Mouse (Mus musculus) kidney, adult 2 months (tissue): Measurements from ENCODE around the gene Dph2.

ENCODE experiments used
- CTCF ChIP-seq: fragments of 200-500 bp; conservative IDR thresholded peaks from 2 replicates; pipeline ENCODE4 v1.5.1; 2011; ENCODE audit warnings: low read depth, mild to moderate bottlenecking, control low read depth, low read length, moderate library complexity, mixed read lengths; ENCODE audit not compliant: insufficient read depth, insufficient read length
- POLR2A ChIP-seq: fragments of 200-500 bp; IDR thresholded peaks from one replicate; pipeline ENCODE4 v1.6.1; 2011; ENCODE audit warnings: low read depth, low read length, control low read depth

DNA sequence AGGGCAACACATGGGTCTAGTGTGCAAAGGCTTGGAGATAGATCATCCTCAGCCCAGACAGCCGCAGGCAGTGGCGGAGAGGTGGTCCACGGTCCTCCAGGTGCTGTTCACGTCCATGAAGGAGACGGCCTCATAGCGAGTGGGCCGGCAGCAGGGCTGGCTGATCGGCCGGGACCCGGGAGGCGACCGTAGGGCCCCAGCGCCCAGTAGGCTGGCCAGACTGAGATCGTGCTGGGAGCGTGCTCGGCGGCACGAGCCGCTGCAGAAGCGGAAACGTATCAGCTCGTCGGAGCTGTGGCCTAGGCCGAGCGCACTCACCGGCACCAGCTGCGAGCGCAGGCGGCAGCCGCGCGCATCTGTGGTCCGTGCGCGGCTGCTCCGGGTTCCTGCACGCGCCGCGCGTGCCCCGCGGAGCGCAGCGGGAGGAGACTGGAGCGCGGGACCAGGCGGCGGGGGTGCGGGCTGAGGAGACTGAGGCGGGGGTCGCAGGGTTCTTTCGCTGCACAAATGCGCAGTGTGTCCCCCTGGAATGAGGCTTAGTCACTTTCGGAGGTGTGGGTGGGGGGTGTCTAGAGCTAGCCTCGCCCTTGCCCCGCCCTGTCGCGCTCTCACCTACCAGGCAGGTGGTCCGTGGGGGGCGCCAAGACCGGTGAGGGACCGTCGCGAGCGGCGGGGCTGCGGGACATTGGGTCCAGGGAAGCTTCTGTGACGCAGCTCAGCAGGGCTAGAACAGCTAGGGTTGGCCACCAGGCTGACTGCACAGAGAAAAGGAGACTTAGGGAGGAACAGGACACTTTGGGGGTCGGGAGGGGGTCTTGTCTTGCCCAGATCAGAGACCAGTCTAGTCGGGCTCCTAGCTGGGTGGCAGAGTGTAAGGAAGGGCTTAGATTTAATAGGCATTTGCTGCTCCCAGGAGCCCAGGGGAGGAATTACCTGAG lies 35.0 kb upstream of the Dph2 start:
- TF ChIP-seq CTCF, result no peak
- no peak for TF ChIP-seq POLR2A
